In genomic region chr4:137189058-137189457, GRCm38 (mm10) we compare ENCODE assay signal across 12 mouse cellular contexts.
DNase-seq lines count a peak whose midpoint lies in the region; ATAC-seq and TF ChIP-seq lines count a peak whose summit lies in the region.
"Had no signal": no experiment of that assay in that cellular context is flagged by ENCODE, and none has a peak within 500 bp of the region (broad histone marks: within the 10 kb centered on the region; RNA-seq: fewer than 3 reads in every experiment).

No protein-coding gene starts in this region.

- no peaks in the 10 kb centered on the region for H3K36me3 ChIP-seq in heart, embryonic 16.5 days (ENCODE audit: control insufficient read depth, insufficient read depth)
- H3K36me3 ChIP-seq: forebrain, embryonic 10.5 days; limb, embryonic 12.5 days had no signal

- H3K27me3 ChIP-seq in heart, embryonic 16.5 days (ENCODE audit: control insufficient read depth, insufficient read depth, low read length), result no peaks in the 10 kb centered on the region
- no peaks in the 10 kb centered on the region for H3K27me3 ChIP-seq in cerebellum, adult 2 months (ENCODE audit: control insufficient read depth, insufficient read depth, low read length)
- H3K27me3 ChIP-seq: limb, embryonic 12.5 days had no signal

- H3K9ac ChIP-seq in heart, embryonic 16.5 days (ENCODE audit: low read length), result no peak overlapping the region
- H3K9ac ChIP-seq: hindbrain, embryonic 14.5 days; limb, embryonic 12.5 days had no signal

- 0 out of 2 replicates have a peak, but pooled peaks have one; percentile 45 for ATAC-seq in heart, embryonic 16.5 days (replicated peaks; ENCODE audit: extremely low read depth, insufficient read depth, low FRiP score)
- peak; percentile 96 to 99 for ATAC-seq in hematopoietic stem cell, adult 5-6 weeks (replicated peaks in 1 of 2; ENCODE audit: insufficient read depth in 1 of 2, low FRiP score in 2 of 2, low TSS enrichment in 1 of 2, low read depth in 1 of 2, poor library complexity in 2 of 2, severe bottlenecking in 2 of 2)

- no peak for TF ChIP-seq POLR2A in cerebellum, adult 2 months (IDR thresholded peaks at IDR 0.05; ENCODE audit: borderline replicate concordance, insufficient read depth, low read length)

- DNase-seq in heart, adult 11 months, result no peak
- DNase-seq in R1 (ENCODE audit: low read depth, low spot score), result peak; percentile 36
- DNase-seq in cerebellum, adult 2 months, result peak; percentile 79 to 86
- no peak for DNase-seq in neural tube, embryonic 10.5 days (ENCODE audit: extremely low spot score, low spot score)
- DNase-seq in frontal cortex, adult 2 months (ENCODE audit: extremely low spot score in 1 of 2, low spot score in 1 of 2), result no peak
- DNase-seq in frontal cortex, postnatal 25 days (ENCODE audit: low spot score in 2 of 2), result no peak

- no peaks in the 10 kb centered on the region for H3K4me1 ChIP-seq in heart, embryonic 16.5 days (ENCODE audit: control insufficient read depth, insufficient read depth, low read length)
- H3K4me1 ChIP-seq in cerebellum, adult 2 months (ENCODE audit: control insufficient read depth, insufficient read depth, low read length), result peaks cover 26% of the 10 kb centered on the region

- no peak overlapping the region for H3K27ac ChIP-seq in heart, embryonic 16.5 days (ENCODE audit: low read length)
- 0 out of 2 replicates have a peak overlapping the region, but pooled peaks have one; percentile 26 for H3K27ac ChIP-seq in cerebellum, adult 2 months (ENCODE audit: insufficient read depth, low read length)
- H3K27ac ChIP-seq: forebrain, embryonic 10.5 days; hindbrain, embryonic 14.5 days had no signal

- no peak overlapping the region for H3K4me3 ChIP-seq in heart, embryonic 16.5 days (ENCODE audit: low read length)
- no peak overlapping the region for H3K4me3 ChIP-seq in cerebellum, adult 2 months (replicated peaks; ENCODE audit: insufficient read depth, low read depth, low read length)
- H3K4me3 ChIP-seq: forebrain, embryonic 10.5 days; limb, embryonic 12.5 days; megakaryocyte, embryonic 14.5 days had no signal

- H3K4me2 ChIP-seq in heart, embryonic 16.5 days (ENCODE audit: low read depth, low read length), result no peak overlapping the region
- H3K4me2 ChIP-seq: hindbrain, embryonic 14.5 days; limb, embryonic 12.5 days had no signal

- 61% methylated on average over 6 of the region's 6 CpGs for WGBS in heart, embryonic 16.5 days
- WGBS in cerebellum, adult 2 months, result 14% methylated on average over 6 of the region's 6 CpGs

- peak; percentile 38; the same call in 1 of the 2 replicates for TF ChIP-seq CTCF in cerebellum, adult 2 months (IDR thresholded peaks at IDR 0.05; ENCODE audit: borderline replicate concordance, insufficient read depth, low read depth, low read length)

- no peaks in the 10 kb centered on the region for H3K9me3 ChIP-seq in heart, embryonic 16.5 days (replicated peaks; ENCODE audit: control insufficient read depth, low read length)
- H3K9me3 ChIP-seq: forebrain, embryonic 10.5 days; limb, embryonic 12.5 days had no signal

Comparison
In these comparisons a context has a peak if more than half of its experiments do, and no peak if none do; other contexts are left out.
1. DNase-seq: peak in R1 (single experiment) and cerebellum, adult 2 months (2 of 2); none in heart, adult 11 months (single experiment), neural tube, embryonic 10.5 days (single experiment), frontal cortex, adult 2 months (0 of 2) and frontal cortex, postnatal 25 days (0 of 2).